Mouse (Mus musculus) lung, postnatal 0 days (tissue): Measurements from ENCODE around the gene Scaf11. TPM values are rescaled to one million over a fixed set of nuclear protein-coding genes. Genes with fewer than 3 reads are reported as not detected.

ENCODE experiments used
- ATAC-seq: fragments of 200-750 bp; cut with Nextera tagmentation; 2 replicates; pipeline ENCODE4 v1.8.0; 2017; ENCODE audit warnings: moderate library complexity
- DNase-seq: peaks from one replicate; pipeline ENCODE4 v3.0.0-alpha.2; 2016; ENCODE audit warnings: low spot score
- H3K27ac ChIP-seq: fragments of 300-500 bp; sonication (generic); 2 replicates; pipeline ENCODE4 v1.5.1; 2014; ENCODE audit warnings: antibody characterized with exemption, mild to moderate bottlenecking, low read length, mixed read lengths
- H3K27me3 ChIP-seq: fragments of 300-500 bp; sonication (generic); replicated peaks from 2 replicates; pipeline ENCODE4 v1.6.1; 2014; ENCODE audit warnings: low read length, mixed read lengths; ENCODE audit not compliant: insufficient read depth
- H3K36me3 ChIP-seq: fragments of 300-500 bp; sonication (generic); 2 replicates; pipeline ENCODE4 v1.6.1; 2014; ENCODE audit warnings: low read length, mixed read lengths; ENCODE audit not compliant: insufficient read depth
- H3K4me1 ChIP-seq: fragments of 300-500 bp; sonication (generic); 2 replicates; pipeline ENCODE4 v1.6.1; 2014; ENCODE audit warnings: antibody characterized with exemption, low read depth, low read length, mixed read lengths; ENCODE audit not compliant: insufficient read depth
- H3K4me2 ChIP-seq: fragments of 300-500 bp; sonication (generic); replicated peaks from 2 replicates; pipeline ENCODE4 v1.6.1; 2014; ENCODE audit warnings: low read depth, mild to moderate bottlenecking, low read length, moderate library complexity, mixed read lengths
- H3K4me3 ChIP-seq: fragments of 300-500 bp; sonication (generic); 2 replicates; pipeline ENCODE4 v1.5.1; 2014; ENCODE audit warnings: low read depth, low read length
- H3K9ac ChIP-seq: fragments of 300-500 bp; sonication (generic); replicated peaks from 2 replicates; pipeline ENCODE4 v1.6.1; 2014; ENCODE audit warnings: low read depth, mild to moderate bottlenecking
- H3K9me3 ChIP-seq: fragments of 300-500 bp; sonication (generic); 2 replicates; pipeline ENCODE4 v1.6.1; 2016; ENCODE audit warnings: low read length, mixed read lengths
- CTCF ChIP-seq: IDR thresholded peaks from 2 replicates; pipeline ENCODE4 v1.5.1; 2016; ENCODE audit warnings: antibody characterized with exemption, mild to moderate bottlenecking
- EP300 ChIP-seq: IDR thresholded peaks from 2 replicates; pipeline ENCODE4 v1.6.1; 2016; ENCODE audit warnings: antibody characterized with exemption, mild to moderate bottlenecking, control low read depth
- WGBS: fragments of 180-500 bp; shearing (Covaris S2); extraction: QIAGEN DNeasy Blood & Tissue Kit; methylation state at CpG from one replicate; pipeline ENCODE4 v1.1.7; 2014; 5-methylcytosine and 5-hydroxymethylcytosine counted together
- polyA plus RNA-seq: library from polyadenylated mRNA; unstranded; fragments of >200 nt; fragmentation: Nextera tagmentation; extraction: Ambion mirVana; gene quantifications from 2 replicates; pipeline ENCODE4 v1.2.1, GENCODE M21; 2015

Scaf11 gene
- polyA plus RNA-seq, 1 experiment from 2014 or later, result 59.9 TPM

DNA sequence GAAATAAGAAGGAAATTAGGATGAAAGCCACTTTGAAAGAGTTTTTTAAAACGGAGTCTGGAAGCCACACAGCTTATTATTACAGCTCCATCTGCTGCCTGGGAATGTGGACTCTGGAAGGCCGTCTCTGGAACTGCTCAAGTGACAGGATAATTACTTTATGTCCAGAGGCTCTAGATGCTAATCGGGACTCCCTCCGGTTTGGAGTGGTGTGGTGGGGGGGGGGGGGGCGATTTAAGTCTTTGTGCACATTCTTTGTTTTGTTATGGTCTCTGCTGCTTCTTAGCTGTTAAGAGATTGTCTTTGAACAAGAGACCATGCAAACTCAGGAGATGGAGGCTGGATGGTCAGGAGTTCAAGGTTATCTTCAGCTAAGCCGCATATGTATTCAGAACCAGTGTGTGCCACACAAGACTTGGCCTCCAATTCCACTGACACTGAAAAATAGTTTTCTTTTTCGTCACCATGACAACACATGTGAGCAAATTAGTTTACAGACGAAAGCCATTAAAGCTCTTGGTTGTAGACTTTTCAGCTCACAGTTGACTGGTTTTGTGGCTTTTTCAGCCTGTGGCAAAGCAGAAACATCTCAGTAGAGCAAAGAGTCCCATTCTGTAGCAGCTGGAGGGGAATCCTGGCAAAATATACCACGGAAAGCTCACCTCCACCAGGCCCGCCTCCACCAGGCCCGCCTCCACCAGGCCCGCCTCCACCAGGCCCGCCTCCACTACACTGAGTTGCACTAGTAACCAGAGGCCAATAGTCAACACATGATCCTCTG is 31.4 kb upstream of the Scaf11 start:
- no peak overlapping the region for H3K27ac ChIP-seq
- H3K4me3 ChIP-seq, result no peak overlapping the region
- ATAC-seq, result no peak
- no peaks in the 10 kb centered on the region for H3K36me3 ChIP-seq
- no peaks in the 10 kb centered on the region; the same call in 1 of the 2 replicates for H3K9me3 ChIP-seq
- H3K4me1 ChIP-seq, result no peaks in the 10 kb centered on the region
- DNase-seq, result no peak
- H3K4me2 ChIP-seq, result no peak overlapping the region
- no peak overlapping the region for H3K9ac ChIP-seq
- TF ChIP-seq EP300, result no peak
- no peak for TF ChIP-seq CTCF
- WGBS, result 51% methylated on average over 13 of the region's 13 CpGs
- H3K27me3 ChIP-seq, result no peaks in the 10 kb centered on the region

DNA sequence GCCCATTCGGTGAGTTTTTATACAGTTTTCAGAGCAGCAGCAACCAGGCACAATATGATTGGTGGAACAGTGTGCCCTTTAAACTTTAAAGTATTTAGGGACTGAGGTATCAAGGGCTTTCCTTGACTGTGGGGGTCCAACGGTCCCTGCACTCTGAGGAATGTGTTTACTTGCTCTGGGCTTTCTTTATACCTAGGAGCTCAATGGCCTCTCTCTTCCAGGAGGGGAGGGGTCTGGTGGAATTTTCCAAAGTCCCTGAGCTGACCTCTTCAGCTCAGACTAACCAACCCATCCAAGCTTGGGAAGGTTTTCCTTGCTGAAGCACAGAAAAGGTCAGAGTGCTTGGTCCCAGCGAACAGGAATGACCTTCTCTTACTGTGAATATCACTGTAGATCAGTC is 30.8 kb upstream of the Scaf11 start:
- Histone ChIP-seq H3K4me1 (no peaks in the 10 kb centered on the region), H3K36me3 (no peaks in the 10 kb centered on the region), H3K4me2 (no peak overlapping the region), H3K4me3 (no peak overlapping the region), H3K9ac (no peak overlapping the region), H3K27me3 (no peaks in the 10 kb centered on the region), H3K27ac (no peak overlapping the region), H3K9me3 (no peaks in the 10 kb centered on the region)
- DNase-seq (no peak), ATAC-seq (no peak)
- no peak for TF ChIP-seq EP300
- no peak for TF ChIP-seq CTCF
- WGBS, result 28% methylated on average over 3 of the region's 3 CpGs

DNA sequence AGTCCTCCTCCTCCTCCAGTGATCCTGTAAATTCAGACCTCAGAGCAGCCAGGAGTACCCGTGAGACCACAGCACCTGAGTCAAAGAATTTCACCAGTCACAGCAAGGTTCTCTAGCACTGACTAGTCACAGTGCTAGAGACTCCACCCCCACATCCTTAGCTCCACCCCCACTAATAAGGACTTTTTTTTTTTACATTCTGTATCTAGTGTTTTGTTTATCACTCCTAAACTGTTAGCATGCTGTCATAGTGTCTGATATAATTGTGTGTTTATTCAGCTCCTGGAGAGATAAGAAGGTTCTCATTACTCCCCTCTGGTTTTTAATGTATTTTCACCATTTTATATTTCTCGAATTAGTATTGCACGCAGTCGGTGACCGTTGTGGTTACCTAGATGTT is 29.5 kb upstream of the Scaf11 start:
- Histone ChIP-seq H3K4me2 (no peak overlapping the region), H3K4me3 (no peak overlapping the region), H3K36me3 (no peaks in the 10 kb centered on the region), H3K9me3 (no peaks in the 10 kb centered on the region), H3K9ac (no peak overlapping the region), H3K27me3 (no peaks in the 10 kb centered on the region), H3K4me1 (no peaks in the 10 kb centered on the region), H3K27ac (no peak overlapping the region)
- 70% methylated on average over 5 of the region's 5 CpGs for WGBS
- ATAC-seq, result no peak
- no peak for TF ChIP-seq CTCF
- no peak for TF ChIP-seq EP300
- no peak for DNase-seq

DNA sequence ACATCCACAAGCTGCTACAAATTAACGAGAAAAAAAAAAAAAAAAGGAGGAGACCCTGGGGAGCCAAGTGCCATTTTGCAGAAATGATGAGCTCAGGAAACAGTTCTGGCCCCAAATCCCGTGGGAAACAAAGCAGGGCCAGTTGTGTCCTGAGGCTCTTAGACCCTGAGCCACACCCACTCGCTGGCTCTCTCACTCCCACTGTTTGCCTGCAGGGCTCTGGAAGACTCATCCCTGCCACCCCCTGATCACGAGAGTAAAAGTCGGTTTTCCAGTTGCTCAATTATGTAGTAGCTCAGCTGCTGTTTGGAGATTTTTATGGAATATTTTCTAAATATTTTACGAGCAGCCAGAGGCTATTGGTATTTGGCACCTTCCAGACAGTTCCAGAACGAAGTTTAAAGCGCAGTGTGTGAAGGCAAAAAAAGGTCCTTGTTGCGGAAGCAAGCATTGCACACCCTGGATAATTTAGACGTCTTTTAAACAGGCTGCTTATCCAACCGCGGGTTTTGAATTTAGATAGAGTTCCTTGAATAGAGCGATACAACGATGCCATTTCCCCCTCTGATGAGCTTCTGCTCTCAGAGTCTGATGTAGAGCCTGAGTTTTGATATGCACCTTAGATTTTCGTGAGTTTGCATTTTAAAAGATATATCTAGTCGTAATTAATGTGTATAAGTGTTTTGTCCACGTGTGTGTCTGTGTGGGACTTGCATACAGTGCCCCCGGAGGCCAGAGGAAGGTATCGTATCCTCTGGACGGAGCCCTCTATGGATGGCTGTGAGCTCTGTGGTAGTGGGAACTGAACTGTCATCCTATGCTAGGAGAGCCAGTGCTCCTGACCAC is 28.5 kb upstream of the Scaf11 start:
- Histone ChIP-seq H3K27me3 (no peaks in the 10 kb centered on the region), H3K9ac (no peak overlapping the region), H3K4me3 (no peak overlapping the region; the same call in 1 of the 2 replicates), H3K4me1 (no peaks in the 10 kb centered on the region), H3K4me2 (peak overlapping the region; percentile 25; the same call in 1 of the 2 replicates), H3K9me3 (no peaks in the 10 kb centered on the region), H3K36me3 (no peaks in the 10 kb centered on the region), H3K27ac (no peak overlapping the region)
- ATAC-seq (peak; percentile 55; the same call in 1 of the 2 replicates), DNase-seq (peak; percentile 53)
- 31% methylated on average over 20 of the region's 20 CpGs for WGBS
- TF ChIP-seq EP300 (no peak), CTCF (peak; percentile 64)

DNA sequence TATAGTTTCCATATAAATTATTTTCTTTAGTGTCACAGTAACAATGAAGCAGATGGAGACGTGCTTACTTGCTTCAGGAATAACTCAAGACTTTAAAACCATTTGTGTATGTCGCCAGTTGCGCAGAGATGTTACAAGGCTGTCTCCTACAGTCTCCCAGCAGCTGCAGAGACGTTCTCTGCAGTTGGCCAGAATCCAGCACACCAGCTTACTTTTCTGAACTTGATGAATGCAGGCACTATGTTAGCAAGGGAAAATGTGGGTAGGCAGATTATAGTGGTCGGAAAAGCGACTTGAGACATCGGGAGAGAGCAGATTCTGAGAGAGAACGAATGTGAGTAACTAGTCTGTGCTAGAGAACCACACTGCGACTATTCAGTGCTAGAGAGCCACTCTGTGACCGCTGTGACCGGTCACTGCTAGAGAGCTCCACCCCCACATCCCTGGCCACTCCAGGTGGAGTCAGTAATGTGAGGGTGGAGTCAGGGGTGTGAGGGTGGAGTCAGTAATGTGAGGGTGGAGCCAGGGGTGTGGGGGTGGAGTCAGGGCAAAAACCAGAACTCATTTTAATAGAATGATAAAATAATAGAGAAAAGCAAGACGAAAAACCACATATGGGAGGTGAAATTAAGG is 26.5 kb upstream of the Scaf11 start:
- no peaks in the 10 kb centered on the region for H3K9me3 ChIP-seq
- H3K4me3 ChIP-seq, result no peak overlapping the region
- TF ChIP-seq EP300 (no peak), CTCF (no peak)
- peak; percentile 75 for ATAC-seq
- H3K27me3 ChIP-seq, result no peaks in the 10 kb centered on the region
- DNase-seq, result peak; percentile 54
- H3K9ac ChIP-seq, result no peak overlapping the region
- no peak overlapping the region for H3K4me2 ChIP-seq
- no peak overlapping the region for H3K27ac ChIP-seq
- no peaks in the 10 kb centered on the region for H3K36me3 ChIP-seq
- H3K4me1 ChIP-seq, result no peaks in the 10 kb centered on the region
- WGBS, result 48% methylated on average over 12 of the region's 12 CpGs

DNA sequence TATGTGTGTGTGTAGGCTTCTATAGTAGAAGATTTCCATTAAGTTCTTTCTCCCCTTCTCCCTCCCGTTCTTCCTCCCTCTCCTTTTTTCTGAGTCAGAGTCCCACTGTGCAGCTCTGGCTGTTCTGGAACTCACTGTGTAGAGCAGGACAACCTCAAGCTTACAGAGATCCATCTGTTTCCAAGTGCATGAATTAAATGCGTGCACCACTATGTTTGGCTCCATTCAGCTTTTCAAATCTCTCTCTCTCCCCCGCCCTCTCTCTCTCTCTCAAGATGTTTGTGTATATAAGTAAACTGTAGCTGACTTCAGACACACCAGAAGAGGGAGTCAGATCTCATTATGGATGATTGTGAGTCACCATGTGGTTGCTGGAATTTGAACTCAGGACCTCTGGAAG is 20.2 kb upstream of the Scaf11 start:
- Histone ChIP-seq H3K27ac (no peak overlapping the region), H3K27me3 (no peaks in the 10 kb centered on the region), H3K9me3 (no peaks in the 10 kb centered on the region), H3K4me1 (no peaks in the 10 kb centered on the region), H3K36me3 (no peaks in the 10 kb centered on the region), H3K9ac (no peak overlapping the region), H3K4me3 (no peak overlapping the region), H3K4me2 (no peak overlapping the region)
- TF ChIP-seq CTCF, result no peak
- 73% methylated on average over 3 of the region's 3 CpGs for WGBS
- no peak for ATAC-seq
- no peak for DNase-seq
